Mouse (Mus musculus): ENCODE data around the gene Vipr2. TPM values are rescaled to one million over a fixed set of nuclear protein-coding genes. Genes with fewer than 3 reads are reported as not detected.
A peak's percentile ranks its signal among the peaks of the same experiment; 100 is the strongest.

The Vipr2 gene
- under 1 TPM; 0.67 to 0.78 TPM for total RNA-seq (2021)
- long read RNA-seq, experiment 1 = 0 reads
- long read RNA-seq, experiment 2 = 0 reads

DNA sequence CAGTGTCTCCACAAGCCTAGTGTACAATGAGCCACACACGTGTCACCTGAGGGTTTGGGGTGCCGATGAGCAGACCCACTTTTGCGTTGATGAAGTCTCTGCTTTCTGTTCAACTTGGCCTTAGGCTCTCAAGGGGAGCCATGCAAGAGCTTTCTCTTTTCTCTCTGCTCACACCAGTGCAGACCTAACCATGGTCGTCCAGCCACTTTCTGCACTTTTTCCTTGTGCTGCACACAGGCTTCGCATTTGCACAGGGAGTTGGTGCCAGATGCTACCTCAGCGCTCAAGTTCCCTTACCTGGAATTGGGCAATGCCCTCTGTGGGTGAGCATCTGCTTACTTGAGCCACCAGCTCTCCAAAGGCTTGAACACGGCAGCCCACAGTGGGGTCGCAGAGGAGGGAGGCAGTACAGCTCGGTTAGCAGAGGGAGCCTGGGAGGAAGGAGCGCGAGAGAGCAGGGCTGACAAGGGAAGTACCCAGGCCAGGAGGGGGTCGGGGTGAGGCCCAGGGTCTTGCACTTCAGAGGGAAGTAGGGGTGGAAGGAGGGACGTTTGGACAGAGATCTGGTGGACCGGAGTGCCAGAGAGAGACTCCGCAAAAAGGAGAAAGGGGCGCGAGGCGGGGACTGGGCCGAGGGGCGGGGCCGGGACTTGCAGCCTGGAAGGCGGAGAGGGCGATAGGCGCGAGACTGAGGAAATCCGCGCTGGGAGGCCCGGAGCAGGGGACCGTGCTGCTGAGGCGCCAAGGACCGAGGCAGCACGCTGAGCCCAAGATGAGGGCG is at the start of gene Vipr2:
TSS of gene Vipr2 (plus strand) at position 653 of the 781 bp plus-strand sequence.
- peak; percentile 74 for DNase-seq

GRCm38 (mm10) chr12:116028095-116028494 is 49.4 kb upstream of the Vipr2 start:
- DNase-seq = no peak

DNA sequence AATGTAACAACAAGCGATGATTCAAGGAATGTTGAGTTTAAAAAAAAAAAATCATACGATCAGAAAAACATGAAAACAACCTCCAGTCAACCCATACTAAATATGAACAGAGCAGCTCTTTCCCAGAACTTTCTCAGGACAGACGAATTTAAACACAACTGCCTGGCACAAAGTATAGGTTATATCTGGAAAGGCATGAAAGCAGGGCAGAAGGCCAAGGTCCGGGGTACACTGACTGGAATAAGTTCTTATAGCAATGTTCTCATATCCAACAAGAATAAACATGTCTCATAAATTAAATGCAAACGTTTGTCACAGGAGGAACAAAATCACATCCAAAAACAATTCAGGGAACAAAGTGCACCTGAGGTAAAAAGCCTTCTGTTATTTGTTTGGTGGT is 42.2 kb upstream of the Vipr2 start:
- no peak for DNase-seq

GRCm38 (mm10) chr12:116044785-116045184 is 32.7 kb upstream of the Vipr2 start:
- DNase-seq = no peak

DNA sequence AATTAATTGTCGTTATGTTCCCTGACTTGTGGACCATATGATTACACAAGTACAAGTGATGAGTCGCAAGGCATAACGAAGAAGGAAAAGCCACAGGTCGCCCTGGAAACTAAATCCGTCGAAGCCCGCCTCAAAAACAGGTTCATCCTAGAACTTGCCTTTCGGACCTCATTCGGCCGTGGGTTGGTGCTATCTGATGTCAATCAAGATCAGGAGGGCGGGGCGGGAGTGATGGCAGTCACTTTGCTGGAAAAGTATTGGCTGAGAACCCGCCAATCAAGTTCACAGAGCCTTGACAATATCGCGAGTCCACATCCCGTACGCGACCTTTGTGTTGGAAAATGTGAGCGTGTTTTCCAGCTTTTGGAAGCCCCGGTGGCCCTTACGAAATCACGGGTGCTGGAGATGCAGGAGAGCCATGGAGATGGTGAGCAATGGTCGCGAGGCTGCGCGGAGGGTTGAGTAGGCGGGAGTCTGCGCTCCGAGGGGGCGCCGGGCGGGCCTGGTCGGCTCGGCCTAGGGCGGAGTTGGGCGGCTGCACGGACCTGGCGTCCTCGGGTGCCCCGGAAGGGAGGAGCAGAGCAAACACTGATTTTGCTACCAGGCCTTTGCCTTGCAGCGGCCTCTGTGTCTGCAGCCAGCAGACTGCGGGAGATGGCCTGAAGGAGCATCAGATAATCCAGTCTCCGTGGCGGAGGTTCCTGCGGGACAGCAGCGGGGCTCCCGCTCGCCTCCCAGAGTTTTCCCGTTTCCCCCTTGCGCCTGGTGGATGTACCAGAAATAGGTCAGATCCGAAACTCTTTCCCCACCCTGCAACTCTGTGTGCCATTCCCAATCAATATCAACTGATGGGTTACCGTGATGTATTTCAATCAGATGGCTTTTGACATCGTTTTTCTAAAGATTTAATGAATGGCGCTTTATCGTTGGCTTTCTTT is 29.8 kb upstream of the Vipr2 start, which contains the start of gene Zfp386:
TSS of gene Zfp386 (plus strand) at position 285 of the 938 bp plus-strand sequence.
- peak; percentile 99 for DNase-seq

DNA sequence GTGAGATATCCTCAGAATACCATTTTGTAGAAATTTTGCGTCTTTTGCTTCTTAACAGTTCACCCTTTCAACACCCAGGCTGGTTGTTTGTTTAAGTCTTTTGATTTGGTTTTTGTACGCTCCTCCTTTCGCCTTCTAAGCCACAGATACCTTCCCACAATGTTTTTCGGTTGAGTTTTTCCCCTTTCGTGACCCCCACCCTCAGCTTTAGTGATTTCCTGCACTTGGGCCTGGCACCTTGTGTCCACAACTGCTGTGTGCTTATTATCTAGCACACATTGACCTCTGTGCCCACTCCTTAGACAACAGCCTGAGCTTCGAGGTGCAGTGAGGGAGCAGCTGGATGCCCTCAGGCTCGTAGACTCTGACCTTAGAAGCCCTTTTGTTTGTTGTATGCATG is 28.8 kb upstream of the Vipr2 start:
- DNase-seq = no peak

DNA sequence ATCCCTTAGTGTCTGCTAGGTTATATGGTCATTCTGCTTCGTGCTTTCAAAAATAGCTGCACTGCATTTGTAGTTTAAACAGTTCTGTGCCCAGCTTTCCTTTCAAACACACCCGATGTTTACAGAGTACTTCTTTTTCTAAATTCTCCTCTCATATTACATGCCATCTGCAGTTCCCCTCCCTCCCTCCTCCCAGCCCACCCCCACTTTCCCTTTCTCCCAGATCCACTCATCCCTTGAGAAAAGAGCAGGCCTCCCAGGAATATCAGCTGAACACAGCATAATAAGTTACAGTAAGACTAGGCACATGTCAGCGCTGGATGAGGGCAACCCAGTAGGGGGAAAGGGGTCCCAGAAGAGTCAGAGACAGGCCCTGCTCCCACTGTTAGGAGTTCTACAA is 28.3 kb upstream of the Vipr2 start:
- DNase-seq = peak; percentile 26

- DNase-seq = peak; percentile 20
These were observed 27.8 kb upstream of the Vipr2 start for GRCm38 (mm10) chr12:116049701-116050100.

- DNase-seq = no peak
These were observed 23.2 kb upstream of the Vipr2 start for GRCm38 (mm10) chr12:116054342-116054741.

GRCm38 (mm10) chr12:116056112-116056511 is 21.4 kb upstream of the Vipr2 start:
- no peak for DNase-seq

DNA sequence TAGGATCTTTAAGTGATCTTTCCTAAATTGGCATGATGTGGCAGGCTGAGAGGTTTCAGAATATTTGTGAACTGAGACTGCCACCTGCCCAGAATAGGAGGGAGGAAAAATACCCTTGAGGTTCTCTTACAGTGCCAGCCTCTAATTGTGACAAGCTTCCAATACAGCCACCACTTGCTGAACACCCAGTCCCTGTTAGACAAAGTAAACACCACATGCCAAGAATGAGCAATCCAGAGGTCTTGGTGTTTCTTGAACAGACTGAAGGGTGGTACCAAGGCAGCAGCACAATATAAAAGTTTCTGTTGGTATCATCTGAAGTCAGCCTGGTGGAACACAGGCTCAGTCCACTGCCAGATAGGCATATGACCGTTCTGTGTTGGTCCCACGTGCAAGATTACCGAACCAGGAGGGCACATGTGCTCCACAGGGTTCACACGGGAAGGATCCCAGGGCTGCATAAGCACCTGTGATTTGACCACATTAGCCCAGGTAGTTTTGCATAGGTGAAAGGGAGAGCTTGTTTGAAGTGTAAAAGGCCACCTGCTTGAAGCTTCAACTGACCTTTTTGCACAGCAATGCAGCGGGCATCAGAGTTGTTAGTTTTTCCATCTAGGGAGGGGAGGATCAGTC is 15.8 kb upstream of the Vipr2 start:
- DNase-seq = no peak

- DNase-seq = no peak
These were observed 15.3 kb upstream of the Vipr2 start for GRCm38 (mm10) chr12:116062194-116062583.

DNA sequence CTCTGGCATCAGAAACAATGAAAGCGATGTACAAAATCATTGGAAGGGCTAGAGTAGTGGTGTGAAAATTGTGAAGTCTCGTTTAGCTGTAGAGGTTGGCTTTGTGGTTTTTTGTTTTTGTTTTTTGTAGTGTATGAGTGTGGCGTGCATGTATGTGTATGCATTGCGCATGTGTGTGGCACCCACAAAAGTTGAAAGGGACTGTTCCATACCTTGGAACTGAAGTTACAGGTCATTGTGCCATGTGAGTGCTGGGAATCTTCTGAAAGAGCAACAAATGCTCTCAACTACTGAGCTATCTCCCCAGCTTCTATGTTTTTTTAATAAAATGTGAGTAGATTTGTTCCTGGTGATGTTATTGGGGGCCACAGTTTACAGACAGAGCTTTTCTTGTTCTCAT is 14.5 kb upstream of the Vipr2 start:
- DNase-seq = no peak

- DNase-seq = peak; percentile 55
These were observed 6.5 kb upstream of the Vipr2 start for GRCm38 (mm10) chr12:116071023-116071422.

GRCm38 (mm10) chr12:116077855-116078366 is 385 bp downstream of the Vipr2 start:
- DNase-seq = no peak

DNA sequence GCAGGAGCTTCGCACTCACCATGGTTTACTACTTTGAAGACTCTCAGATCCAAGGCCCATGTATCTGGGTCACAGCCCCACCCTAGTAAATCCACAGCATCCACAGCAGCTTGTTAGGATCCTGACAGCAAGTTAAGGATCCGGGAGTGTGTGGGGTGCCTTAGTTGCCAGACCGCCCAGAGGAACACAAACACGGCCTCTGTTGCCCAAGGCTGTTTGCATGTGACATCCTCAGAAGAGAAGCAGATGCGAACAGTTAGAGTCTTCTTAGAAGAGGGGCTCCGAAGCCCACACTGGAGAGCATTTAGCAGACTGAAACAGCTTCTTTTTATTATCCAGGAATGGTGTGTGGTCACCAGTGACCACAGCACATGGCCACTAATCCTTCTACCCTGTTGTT is 5.6 kb downstream of the Vipr2 start:
- no peak for DNase-seq

DNA sequence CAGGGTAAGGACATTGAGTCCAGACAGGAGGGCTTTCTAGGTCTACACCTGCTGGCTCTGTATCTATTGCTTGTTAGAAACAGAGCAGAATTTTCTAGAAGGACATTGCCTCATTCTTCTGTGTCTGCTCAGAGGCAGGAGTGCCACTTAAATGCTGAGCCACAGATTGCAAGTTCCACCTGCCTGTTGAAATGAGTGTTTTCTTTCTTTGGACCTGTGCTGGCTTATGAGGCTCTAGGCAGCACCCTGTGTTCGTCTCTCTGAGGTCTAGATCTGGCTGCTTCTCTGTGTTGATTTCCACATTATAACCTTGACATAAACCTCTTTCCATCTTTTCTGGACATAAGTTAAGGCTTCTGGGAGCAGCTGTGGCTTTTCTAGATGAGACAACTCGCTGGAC is 6.8 kb downstream of the Vipr2 start:
- DNase-seq = no peak

DNA sequence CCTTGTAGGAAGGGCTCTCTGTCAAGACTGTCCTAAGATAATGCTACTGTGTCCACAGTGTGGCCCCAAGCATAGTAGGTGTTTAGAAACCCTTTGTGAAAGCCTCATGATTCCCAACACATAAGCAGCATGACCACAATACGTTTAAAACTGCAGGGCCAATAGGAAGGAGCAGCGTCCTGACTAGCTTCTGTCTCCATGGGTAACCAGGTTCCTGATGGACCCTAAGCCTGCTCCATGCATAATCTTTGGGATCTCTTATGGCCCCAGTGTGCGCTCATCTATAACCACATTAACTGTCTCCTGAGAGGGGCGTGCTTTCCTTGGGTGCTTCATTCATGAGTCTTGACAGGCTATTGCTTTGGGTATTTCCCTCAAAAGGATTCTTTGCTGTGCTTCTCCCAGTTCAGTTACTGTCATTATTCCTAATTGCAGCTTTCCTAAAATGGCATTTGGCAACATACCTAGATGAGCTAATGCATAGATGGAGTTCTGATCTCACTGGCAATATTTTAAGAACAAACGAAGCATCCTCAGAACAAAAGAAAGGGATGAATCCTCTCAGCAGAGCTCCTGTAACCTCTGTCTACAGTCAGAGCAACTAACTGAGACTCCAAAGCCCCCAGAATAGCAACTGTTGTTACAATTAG is 9.6 kb downstream of the Vipr2 start:
- no peak for DNase-seq

DNA sequence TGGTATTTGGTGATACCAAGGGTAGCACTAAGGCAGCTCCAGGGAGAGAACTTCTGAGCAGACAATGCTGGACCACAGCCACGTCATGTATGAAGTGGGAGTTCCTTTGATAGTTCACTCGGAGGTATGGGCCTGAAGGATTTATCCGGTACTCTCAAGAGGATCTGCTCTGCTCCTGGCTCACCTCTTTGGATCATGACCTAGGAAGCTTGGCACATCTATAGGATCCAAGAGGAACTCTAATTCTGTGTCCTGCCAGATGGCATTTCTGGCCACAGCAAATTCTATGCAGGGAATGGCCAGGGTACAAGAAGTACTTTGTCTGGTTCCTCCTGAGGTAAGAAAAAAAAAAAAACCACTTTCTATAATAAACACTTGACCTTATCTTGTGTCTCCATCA is 12.3 kb downstream of the Vipr2 start:
- DNase-seq = no peak

DNA sequence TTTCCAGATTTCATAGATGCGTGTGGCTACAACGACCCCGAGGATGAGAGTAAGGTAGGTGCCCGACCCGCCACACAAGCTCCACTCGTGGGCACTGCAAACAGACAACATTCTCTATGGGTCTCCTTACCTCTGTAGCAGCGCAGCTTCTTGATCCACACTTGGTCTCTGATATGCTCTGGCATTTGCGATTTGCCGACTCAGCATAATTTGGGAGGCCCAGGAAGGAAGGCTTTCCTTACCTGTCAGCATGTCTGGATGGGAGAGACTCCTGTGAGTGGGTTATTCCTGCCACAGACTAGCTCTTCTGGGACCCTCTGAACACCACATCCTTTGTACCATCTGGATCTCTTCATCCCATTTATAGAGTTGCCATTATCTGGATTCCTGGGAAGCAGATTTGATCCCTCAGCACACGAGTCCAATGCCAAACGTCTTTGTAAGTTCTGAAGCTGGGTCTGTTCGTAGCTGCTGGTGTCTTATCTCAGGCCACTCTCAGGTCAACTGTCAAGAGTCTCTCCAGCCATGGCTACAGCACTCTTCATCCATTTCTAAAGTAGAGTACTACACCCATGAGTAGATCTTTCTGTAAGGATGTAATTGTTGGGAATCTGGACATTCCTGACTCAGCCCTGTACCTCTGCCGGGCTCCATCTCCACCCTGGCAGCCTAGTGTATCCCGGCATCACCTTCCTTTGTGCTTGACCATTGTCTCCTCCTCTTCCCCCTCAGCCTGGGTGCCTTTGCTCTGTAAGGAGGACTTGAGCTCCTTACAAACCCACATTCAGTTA is 17.4 kb downstream of the Vipr2 start:
- no peak for DNase-seq

DNA sequence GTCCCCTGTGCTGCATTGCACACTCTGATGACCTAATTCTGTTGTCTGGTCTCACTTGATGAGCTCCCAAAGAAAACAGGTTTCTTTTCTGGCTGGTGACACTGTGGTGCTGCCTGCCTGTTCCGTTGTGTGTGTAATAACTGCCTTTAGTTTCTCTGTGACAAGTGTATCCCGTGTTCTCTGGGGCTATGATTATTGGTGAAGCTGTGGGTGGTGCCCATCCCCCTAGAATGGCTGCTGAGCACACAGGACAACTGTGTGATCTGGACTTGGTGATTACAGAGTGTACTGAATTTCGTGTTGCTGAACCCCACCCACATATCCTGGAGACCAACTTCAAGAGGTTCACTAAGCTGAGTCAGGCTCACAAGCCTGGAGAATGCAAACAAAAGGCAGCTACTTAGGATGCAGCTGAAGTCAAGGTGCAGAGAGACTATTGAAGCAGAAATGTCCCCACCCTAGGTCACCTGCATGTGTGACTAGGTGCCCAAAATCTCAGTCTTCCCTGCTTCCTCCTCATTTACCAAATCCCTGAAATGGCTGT is 18.9 kb downstream of the Vipr2 start:
- DNase-seq = no peak

Measured in adrenal gland, postnatal 10 days (tissue).